ENCODE assay signal across 27 mouse cellular contexts in the genomic region with DNA sequence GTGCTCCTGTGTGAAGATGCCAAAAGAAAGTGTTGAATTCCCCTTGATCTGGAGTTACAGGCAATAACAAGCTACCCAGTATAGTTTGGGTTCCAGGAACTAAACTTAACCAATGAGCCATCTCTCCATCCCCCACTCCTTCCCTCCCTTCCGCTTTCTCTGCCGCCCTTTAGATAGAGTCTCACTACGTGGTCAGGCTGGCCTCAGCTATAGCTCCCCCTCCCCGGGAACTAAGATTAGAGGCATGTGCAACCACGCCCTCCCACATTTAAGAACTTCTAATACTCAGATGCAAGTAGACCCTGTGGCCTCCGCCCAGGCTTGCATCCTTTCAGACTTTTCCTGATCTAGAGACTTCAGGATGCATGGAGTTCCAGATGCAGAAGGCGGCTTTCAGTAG. TPM values are rescaled to one million over a fixed set of nuclear protein-coding genes. Genes with fewer than 3 reads are reported as not detected.
DNase-seq lines count a peak whose midpoint lies in the region; ATAC-seq and TF ChIP-seq lines count a peak whose summit lies in the region.
"Had no signal": no experiment of that assay in that cellular context is flagged by ENCODE, and none has a peak within 500 bp of the region (broad histone marks: within the 10 kb centered on the region; RNA-seq: fewer than 3 reads in every experiment).

No protein-coding gene starts in this region.

- H3K36me3 ChIP-seq in liver, postnatal 0 days (replicated peaks; ENCODE audit: insufficient read depth, low read length): no peaks in the 10 kb centered on the region
- H3K36me3 ChIP-seq in liver, embryonic 13.5 days: no peaks in the 10 kb centered on the region
- H3K36me3 ChIP-seq: embryonic facial prominence, embryonic 12.5 days; embryonic facial prominence, embryonic 15.5 days had no signal

- intact Hi-C loops in left cerebral cortex, postnatal 25 days (cut with DNase I): no loop called here

- H3K27me3 ChIP-seq in liver, postnatal 0 days (ENCODE audit: insufficient read depth, low read length): no peaks in the 10 kb centered on the region
- H3K27me3 ChIP-seq in liver, embryonic 13.5 days: no peaks in the 10 kb centered on the region
- H3K27me3 ChIP-seq: CH12.LX; embryonic facial prominence, embryonic 12.5 days; embryonic facial prominence, embryonic 15.5 days; Patski had no signal

- H3K4me1 ChIP-seq in liver, postnatal 0 days (ENCODE audit: insufficient read depth): no peaks in the 10 kb centered on the region
- H3K4me1 ChIP-seq in liver, embryonic 13.5 days (replicated peaks): peaks cover 18% of the 10 kb centered on the region
- H3K4me1 ChIP-seq: embryonic facial prominence, embryonic 12.5 days had no signal

- no peak for TF ChIP-seq EP300 in liver, postnatal 0 days (IDR thresholded peaks at IDR 0.05; ENCODE audit: low read depth)

- TF ChIP-seq CTCF in liver, postnatal 0 days (IDR thresholded peaks at IDR 0.05; ENCODE audit: low read depth): no peak

- DNase-seq in liver: peak; percentile 36
- no peak for DNase-seq in liver, postnatal 0 days
- no peak for DNase-seq in liver, embryonic 13.5 days
- no peak for DNase-seq in left cerebral cortex, postnatal 25 days (ENCODE audit: low spot score in 2 of 2)
- no peak for DNase-seq in urinary bladder, postnatal 10 days (ENCODE audit: low spot score)
- DNase-seq: adrenal gland, postnatal 10 days; adrenal gland, postnatal 36 days; B cell, adult 2 months; cerebellum, adult 18-20 months; cerebellum, adult 9-10 months; cerebellum, postnatal 14 days; forebrain, postnatal 0 days; gastrocnemius, adult 2 months; gastrocnemius, postnatal 14 days; heart, adult 11 months; heart, postnatal 10 days; heart, postnatal 4 days had no signal

- H3K4me3 ChIP-seq in liver, postnatal 0 days (ENCODE audit: low read depth, low read length): no peak overlapping the region
- H3K4me3 ChIP-seq in liver, embryonic 13.5 days (replicated peaks): no peak overlapping the region
- H3K4me3 ChIP-seq: embryonic facial prominence, embryonic 12.5 days; embryonic facial prominence, embryonic 15.5 days; gastrocnemius, adult 2 months had no signal

- H3K9me3 ChIP-seq in liver, postnatal 0 days (ENCODE audit: low read length): no peaks in the 10 kb centered on the region
- no peaks in the 10 kb centered on the region for H3K9me3 ChIP-seq in liver, embryonic 13.5 days (replicated peaks)
- H3K9me3 ChIP-seq: embryonic facial prominence, embryonic 12.5 days; embryonic facial prominence, embryonic 15.5 days; G1E had no signal

- ATAC-seq in liver, postnatal 0 days: no peak
- peak; percentile 72 for ATAC-seq in liver, embryonic 13.5 days (ENCODE audit: low read depth)
- 0 out of 2 replicates have a peak, but pooled peaks have one; percentile 19 for ATAC-seq in megakaryocyte-erythroid progenitor cell, adult 5-6 weeks (replicated peaks; ENCODE audit: low FRiP score, low TSS enrichment, poor library complexity, severe bottlenecking)
- ATAC-seq: forebrain, embryonic 14.5 days; forebrain, postnatal 0 days; hindbrain, postnatal 0 days; Patski had no signal

- WGBS in liver, postnatal 0 days (ENCODE audit: insufficient replicate concordance): 39% methylated on average over 7 of the region's 7 CpGs
- 25% methylated on average over 7 of the region's 7 CpGs for WGBS in liver, embryonic 13.5 days (ENCODE audit: insufficient replicate concordance)

- no peak overlapping the region for H3K27ac ChIP-seq in liver, postnatal 0 days (ENCODE audit: low read depth)
- H3K27ac ChIP-seq in liver, embryonic 13.5 days: no peak overlapping the region
- H3K27ac ChIP-seq: embryonic facial prominence, embryonic 12.5 days; embryonic facial prominence, embryonic 15.5 days; gastrocnemius, adult 2 months; hindbrain, embryonic 14.5 days; hindbrain, postnatal 0 days had no signal

- H3K9ac ChIP-seq in liver, postnatal 0 days (replicated peaks): no peak overlapping the region
- no peak overlapping the region for H3K9ac ChIP-seq in liver, embryonic 13.5 days
- H3K9ac ChIP-seq: embryonic facial prominence, embryonic 12.5 days; embryonic facial prominence, embryonic 15.5 days; forebrain, postnatal 0 days; hindbrain, embryonic 14.5 days had no signal

- no peak overlapping the region for H3K4me2 ChIP-seq in liver, postnatal 0 days (ENCODE audit: low read depth, low read length)
- H3K4me2 ChIP-seq in liver, embryonic 13.5 days: no peak overlapping the region
- H3K4me2 ChIP-seq: embryonic facial prominence, embryonic 12.5 days; embryonic facial prominence, embryonic 15.5 days; heart, embryonic 11.5 days; hindbrain, embryonic 14.5 days had no signal

RNA-seq across cellular contexts. Expression of gene Rps15a, which starts 18.4 kb away (rescaled TPM):
- 406 and 414 TPM in 2 replicates for polyA plus RNA-seq in liver, postnatal 0 days (2015; fragmentation: Nextera tagmentation; extraction: Ambion mirVana)
- 574 and 594 TPM in 2 replicates for polyA plus RNA-seq in liver, embryonic 13.5 days (2015; fragmentation: Nextera tagmentation; extraction: Ambion mirVana)
- 3,409 and 3,689 TPM in 2 replicates for total RNA-seq in megakaryocyte-erythroid progenitor cell, adult 5-6 weeks (2014; fragmentation: Nextera tagmentation)
- 865 and 930 TPM in 2 replicates for total RNA-seq in megakaryocyte-erythroid progenitor cell, adult 5-6 weeks (2017)
- 100 to 1,000 TPM; 339 to 353 TPM for total RNA-seq in left cerebral cortex, postnatal 25 days (2021)

RNA-seq across cellular contexts. Expression of gene Arl6ip1, which starts 31.8 kb away (rescaled TPM):
- polyA plus RNA-seq in liver, postnatal 0 days (2015; fragmentation: Nextera tagmentation; extraction: Ambion mirVana): 299 and 309 TPM in 2 replicates
- polyA plus RNA-seq in liver, embryonic 13.5 days (2015; fragmentation: Nextera tagmentation; extraction: Ambion mirVana): 390 and 411 TPM in 2 replicates
- 64.8 and 88.3 TPM in 2 replicates for total RNA-seq in megakaryocyte-erythroid progenitor cell, adult 5-6 weeks (2014; fragmentation: Nextera tagmentation)
- total RNA-seq in megakaryocyte-erythroid progenitor cell, adult 5-6 weeks (2017): 72.8 and 122 TPM in 2 replicates
- 100 to 1,000 TPM; 254 to 273 TPM for total RNA-seq in left cerebral cortex, postnatal 25 days (2021)
